Mouse (Mus musculus): Measurements from ENCODE around the gene Nckap5. TPM values are rescaled to one million over a fixed set of nuclear protein-coding genes. Genes with fewer than 3 reads are reported as not detected.

Nckap5 gene
- 10.9 and 15.4 TPM in 2 replicates for polyA plus RNA-seq (2012; rRNA removed)

GRCm38 (mm10) chr1:126830031-126830927, at the start of gene Nckap5:
Gene Nckap5 (minus strand): TSS chr1:126830799.

GRCm38 (mm10) chr1:125912601-125913600, 917.7 kb downstream of the Nckap5 start, which contains the start of gene Lypd1:
Gene Lypd1 (minus strand): TSS chr1:125913101.

Measured in central nervous system, embryonic 14 days (tissue).